Mouse (Mus musculus) hindbrain, embryonic 13.5 days (tissue): Measurements from ENCODE around the gene Snx14. TPM values are rescaled to one million over a fixed set of nuclear protein-coding genes. Genes with fewer than 3 reads are reported as not detected.
A peak's percentile ranks its signal among the peaks of the same experiment; 100 is the strongest.

Experiments
- ATAC-seq: fragments of 200-750 bp; cut with Nextera tagmentation; 2 replicates; pipeline ENCODE4 v1.8.0; 2017; ENCODE audit warnings: moderate TSS enrichment; ENCODE audit not compliant: low FRiP score
- H3K27ac ChIP-seq: fragments of 300-500 bp; sonication (generic); 2 replicates; pipeline ENCODE4 v1.5.1; 2015; ENCODE audit warnings: inconsistent platforms, mild to moderate bottlenecking, moderate library complexity
- H3K27me3 ChIP-seq: fragments of 300-500 bp; sonication (generic); 2 replicates; pipeline ENCODE4 v1.6.1; 2015; ENCODE audit warnings: mild to moderate bottlenecking, inconsistent platforms
- H3K36me3 ChIP-seq: fragments of 300-500 bp; sonication (generic); 2 replicates; pipeline ENCODE4 v1.6.1; 2015; ENCODE audit warnings: mild to moderate bottlenecking, inconsistent platforms
- H3K4me1 ChIP-seq: fragments of 300-500 bp; sonication (generic); replicated peaks from 2 replicates; pipeline ENCODE4 v1.6.1; 2015; ENCODE audit warnings: inconsistent platforms
- H3K4me2 ChIP-seq: fragments of 300-500 bp; sonication (generic); 2 replicates; pipeline ENCODE4 v1.6.1; 2015; ENCODE audit warnings: inconsistent platforms, mild to moderate bottlenecking, moderate library complexity
- H3K4me3 ChIP-seq: fragments of 300-500 bp; sonication (generic); 2 replicates; pipeline ENCODE4 v1.5.1; 2015; ENCODE audit warnings: mild to moderate bottlenecking, inconsistent platforms
- H3K9ac ChIP-seq: fragments of 300-500 bp; sonication (generic); 2 replicates; pipeline ENCODE4 v1.6.1; 2015; ENCODE audit warnings: mild to moderate bottlenecking, inconsistent platforms
- H3K9me3 ChIP-seq: fragments of 300-500 bp; sonication (generic); 2 replicates; pipeline ENCODE4 v1.6.1; 2016; ENCODE audit warnings: inconsistent platforms
- WGBS: fragments of 180-500 bp; shearing (Covaris S2); methylation state at CpG from one replicate; pipeline ENCODE4 v1.1.7; 2015; 5-methylcytosine and 5-hydroxymethylcytosine counted together
- polyA plus RNA-seq: library from polyadenylated mRNA; unstranded; fragments of >200 nt; fragmentation: Nextera tagmentation; extraction: Ambion mirVana; gene quantifications from 2 replicates; pipeline ENCODE4 v1.2.1, GENCODE M21; 2015

Gene Snx14
- polyA plus RNA-seq, 1 experiment from 2014 or later: 29.4 TPM

GRCm38 (mm10) chr9:88437342-88438236 is 1.2 kb downstream of the Snx14 start:
- Histone ChIP-seq H3K4me2 (peak overlapping the region; percentile 82), H3K27me3 (no peaks in the 10 kb centered on the region), H3K4me1 (peaks cover 16% of the 10 kb centered on the region), H3K9ac (peak overlapping the region; percentile 86), H3K9me3 (no peaks in the 10 kb centered on the region), H3K4me3 (peak overlapping the region; percentile 75), H3K36me3 (no peaks in the 10 kb centered on the region), H3K27ac (peak overlapping the region; percentile 90; the same call in 1 of the 2 replicates)
- WGBS: 62% methylated on average over 10 of the region's 10 CpGs
- no peak for ATAC-seq

- H3K9ac ChIP-seq: no peak overlapping the region
- H3K36me3 ChIP-seq: peaks cover 21% of the 10 kb centered on the region
- H3K4me2 ChIP-seq: no peak overlapping the region
- no peaks in the 10 kb centered on the region for H3K9me3 ChIP-seq
- no peak for ATAC-seq
- H3K27me3 ChIP-seq: no peaks in the 10 kb centered on the region
- H3K4me1 ChIP-seq: no peaks in the 10 kb centered on the region
- H3K27ac ChIP-seq: no peak overlapping the region
- WGBS: 91% methylated on average over 2 of the region's 2 CpGs
- no peak overlapping the region for H3K4me3 ChIP-seq
These were observed 14.4 kb downstream of the Snx14 start for GRCm38 (mm10) chr9:88424356-88424755.

GRCm38 (mm10) chr9:88422428-88422827 is 16.3 kb downstream of the Snx14 start:
- Histone ChIP-seq H3K9me3 (no peaks in the 10 kb centered on the region), H3K9ac (no peak overlapping the region), H3K27ac (no peak overlapping the region), H3K36me3 (peaks cover 28% of the 10 kb centered on the region), H3K4me1 (no peaks in the 10 kb centered on the region), H3K27me3 (no peaks in the 10 kb centered on the region), H3K4me2 (no peak overlapping the region), H3K4me3 (no peak overlapping the region)
- WGBS: 97% methylated on average over 4 of the region's 4 CpGs
- no peak for ATAC-seq

- Histone ChIP-seq H3K27me3 (no peaks in the 10 kb centered on the region), H3K4me3 (no peak overlapping the region), H3K9me3 (no peaks in the 10 kb centered on the region), H3K4me2 (no peak overlapping the region), H3K36me3 (peaks cover 29% of the 10 kb centered on the region), H3K27ac (no peak overlapping the region), H3K9ac (no peak overlapping the region), H3K4me1 (no peaks in the 10 kb centered on the region)
- 64% methylated on average over 1 of the region's 1 CpGs for WGBS
- ATAC-seq: no peak
These were observed 22.0 kb downstream of the Snx14 start for GRCm38 (mm10) chr9:88416752-88417151.

- Histone ChIP-seq H3K36me3 (peaks cover 27% of the 10 kb centered on the region), H3K27me3 (no peaks in the 10 kb centered on the region), H3K4me2 (no peak overlapping the region), H3K4me1 (no peaks in the 10 kb centered on the region), H3K9ac (no peak overlapping the region), H3K27ac (no peak overlapping the region), H3K4me3 (no peak overlapping the region), H3K9me3 (no peaks in the 10 kb centered on the region)
- ATAC-seq: no peak
- WGBS: 96% methylated on average over 2 of the region's 2 CpGs
These were observed 28.8 kb downstream of the Snx14 start for GRCm38 (mm10) chr9:88409978-88410377.

GRCm38 (mm10) chr9:88404515-88404914 is 34.2 kb downstream of the Snx14 start:
- no peak overlapping the region for H3K4me2 ChIP-seq
- ATAC-seq: no peak
- H3K27me3 ChIP-seq: no peaks in the 10 kb centered on the region
- 86% methylated on average over 6 of the region's 6 CpGs for WGBS
- no peak overlapping the region for H3K27ac ChIP-seq
- no peaks in the 10 kb centered on the region for H3K9me3 ChIP-seq
- H3K4me1 ChIP-seq: no peaks in the 10 kb centered on the region
- no peak overlapping the region for H3K4me3 ChIP-seq
- no peak overlapping the region for H3K9ac ChIP-seq
- peaks cover 44% of the 10 kb centered on the region for H3K36me3 ChIP-seq

- Histone ChIP-seq H3K4me2 (no peak overlapping the region), H3K4me3 (no peak overlapping the region), H3K9me3 (no peaks in the 10 kb centered on the region), H3K27me3 (no peaks in the 10 kb centered on the region), H3K4me1 (no peaks in the 10 kb centered on the region), H3K27ac (no peak overlapping the region), H3K9ac (no peak overlapping the region), H3K36me3 (peaks cover 40% of the 10 kb centered on the region)
- no peak for ATAC-seq
- WGBS: 66% methylated on average over 10 of the region's 10 CpGs
These were observed 34.7 kb downstream of the Snx14 start for GRCm38 (mm10) chr9:88404088-88404487.

- Histone ChIP-seq H3K4me2 (no peak overlapping the region), H3K4me1 (no peaks in the 10 kb centered on the region), H3K4me3 (no peak overlapping the region), H3K9me3 (no peaks in the 10 kb centered on the region), H3K27me3 (no peaks in the 10 kb centered on the region), H3K9ac (no peak overlapping the region), H3K27ac (no peak overlapping the region), H3K36me3 (peaks cover 53% of the 10 kb centered on the region)
- WGBS: 91% methylated on average over 1 of the region's 1 CpGs
- ATAC-seq: no peak
These were observed 40.3 kb downstream of the Snx14 start for GRCm38 (mm10) chr9:88398461-88398860.

GRCm38 (mm10) chr9:88394852-88395251 is 43.9 kb downstream of the Snx14 start:
- Histone ChIP-seq H3K4me3 (no peak overlapping the region), H3K9ac (no peak overlapping the region), H3K4me2 (no peak overlapping the region), H3K36me3 (peaks cover 47% of the 10 kb centered on the region), H3K27ac (no peak overlapping the region), H3K4me1 (no peaks in the 10 kb centered on the region), H3K27me3 (no peaks in the 10 kb centered on the region), H3K9me3 (no peaks in the 10 kb centered on the region)
- WGBS: 74% methylated on average over 8 of the region's 8 CpGs
- no peak for ATAC-seq

GRCm38 (mm10) chr9:88388826-88389225 is 49.9 kb downstream of the Snx14 start:
- Histone ChIP-seq H3K4me1 (no peaks in the 10 kb centered on the region), H3K9me3 (no peaks in the 10 kb centered on the region), H3K4me2 (no peak overlapping the region), H3K36me3 (peaks cover 40% of the 10 kb centered on the region), H3K4me3 (no peak overlapping the region), H3K27me3 (no peaks in the 10 kb centered on the region), H3K9ac (no peak overlapping the region), H3K27ac (no peak overlapping the region)
- WGBS: 72% methylated on average over 5 of the region's 5 CpGs
- no peak for ATAC-seq

GRCm38 (mm10) chr9:88380542-88380941 is 58.2 kb downstream of the Snx14 start:
- H3K36me3 ChIP-seq: peaks cover 48% of the 10 kb centered on the region
- no peak overlapping the region for H3K4me3 ChIP-seq
- WGBS: 95% methylated on average over 1 of the region's 1 CpGs
- no peak overlapping the region for H3K27ac ChIP-seq
- no peak for ATAC-seq
- H3K4me1 ChIP-seq: no peaks in the 10 kb centered on the region
- H3K27me3 ChIP-seq: no peaks in the 10 kb centered on the region
- no peak overlapping the region for H3K9ac ChIP-seq
- no peak overlapping the region for H3K4me2 ChIP-seq
- no peaks in the 10 kb centered on the region for H3K9me3 ChIP-seq

GRCm38 (mm10) chr9:88380076-88380475 is 58.7 kb downstream of the Snx14 start:
- no peaks in the 10 kb centered on the region for H3K27me3 ChIP-seq
- no peak for ATAC-seq
- H3K4me1 ChIP-seq: no peaks in the 10 kb centered on the region
- no peaks in the 10 kb centered on the region for H3K9me3 ChIP-seq
- WGBS: 80% methylated on average over 7 of the region's 7 CpGs
- no peak overlapping the region for H3K4me2 ChIP-seq
- H3K27ac ChIP-seq: no peak overlapping the region
- peaks cover 48% of the 10 kb centered on the region for H3K36me3 ChIP-seq
- no peak overlapping the region for H3K4me3 ChIP-seq
- H3K9ac ChIP-seq: no peak overlapping the region

- WGBS: 84% methylated on average over 3 of the region's 3 CpGs
- no peak for ATAC-seq
- H3K9ac ChIP-seq: no peak overlapping the region
- H3K4me3 ChIP-seq: no peak overlapping the region
- no peaks in the 10 kb centered on the region for H3K27me3 ChIP-seq
- peaks cover 48% of the 10 kb centered on the region for H3K36me3 ChIP-seq
- H3K27ac ChIP-seq: no peak overlapping the region
- H3K9me3 ChIP-seq: no peaks in the 10 kb centered on the region
- H3K4me1 ChIP-seq: no peaks in the 10 kb centered on the region
- H3K4me2 ChIP-seq: no peak overlapping the region
These were observed 59.7 kb downstream of the Snx14 start for GRCm38 (mm10) chr9:88379057-88379456.
